Mouse (Mus musculus) hindbrain, embryonic 16.5 days (tissue): Measurements from ENCODE around the gene Pirt. TPM values are rescaled to one million over a fixed set of nuclear protein-coding genes. Genes with fewer than 3 reads are reported as not detected.

ENCODE experiments used
- ATAC-seq: fragments of 200-750 bp; cut with Nextera tagmentation; 2 replicates; pipeline ENCODE4 v1.8.0; 2017; ENCODE audit warnings: moderate TSS enrichment, moderate library complexity
- H3K27ac ChIP-seq: fragments of 300-500 bp; sonication (generic); 2 replicates; pipeline ENCODE4 v1.5.1; 2014; ENCODE audit warnings: low read depth, mild to moderate bottlenecking, control low read depth, low read length, moderate library complexity
- H3K27me3 ChIP-seq: fragments of 300-500 bp; sonication (generic); replicated peaks from 2 replicates; pipeline ENCODE4 v1.6.1; 2014; ENCODE audit warnings: low read length; ENCODE audit not compliant: control insufficient read depth, insufficient read depth
- H3K36me3 ChIP-seq: fragments of 300-500 bp; sonication (generic); 2 replicates; pipeline ENCODE4 v1.6.1; 2014; ENCODE audit warnings: mild to moderate bottlenecking, low read length, moderate library complexity, mixed read lengths; ENCODE audit not compliant: control insufficient read depth, insufficient read depth
- H3K4me1 ChIP-seq: fragments of 300-500 bp; sonication (generic); 2 replicates; pipeline ENCODE4 v1.6.1; 2014; ENCODE audit warnings: low read depth, low read length; ENCODE audit not compliant: control insufficient read depth, insufficient read depth
- H3K4me2 ChIP-seq: fragments of 300-500 bp; sonication (generic); 2 replicates; pipeline ENCODE4 v1.6.1; 2014; ENCODE audit warnings: mild to moderate bottlenecking, low read length, control low read depth, moderate library complexity
- H3K4me3 ChIP-seq: fragments of 300-500 bp; sonication (generic); 2 replicates; pipeline ENCODE4 v1.5.1; 2014; ENCODE audit warnings: mild to moderate bottlenecking, low read length, control low read depth, moderate library complexity
- H3K9ac ChIP-seq: fragments of 300-500 bp; sonication (generic); 2 replicates; pipeline ENCODE4 v1.6.1; 2014; ENCODE audit warnings: low read depth, mild to moderate bottlenecking, control low read depth, low read length, moderate library complexity
- H3K9me3 ChIP-seq: fragments of 300-500 bp; sonication (generic); 2 replicates; pipeline ENCODE4 v1.6.1; 2014; ENCODE audit warnings: mild to moderate bottlenecking, low read length, moderate library complexity; ENCODE audit not compliant: control insufficient read depth
- WGBS: fragments of 180-500 bp; shearing (Covaris S2); extraction: QIAGEN DNeasy Blood & Tissue Kit; methylation state at CpG from one replicate; pipeline ENCODE4 v1.1.7; 2014; 5-methylcytosine and 5-hydroxymethylcytosine counted together
- polyA plus RNA-seq: library from polyadenylated mRNA; unstranded; fragments of >200 nt; fragmentation: Nextera tagmentation; extraction: Ambion mirVana; gene quantifications from 2 replicates; pipeline ENCODE4 v1.2.1, GENCODE M21; 2015

The Pirt gene
- polyA plus RNA-seq, 1 experiment from 2014 or later = 3.0 TPM

- peaks cover 3% of the 10 kb centered on the region for H3K4me1 ChIP-seq
- H3K9ac ChIP-seq = peak overlapping the region; percentile 46; the same call in 1 of the 2 replicates
- 10% methylated on average over 21 of the region's 21 CpGs for WGBS
- no peaks in the 10 kb centered on the region for H3K27me3 ChIP-seq
- H3K9me3 ChIP-seq = no peaks in the 10 kb centered on the region
- peak overlapping the region; percentile 43 for H3K4me2 ChIP-seq
- peak overlapping the region; percentile 1; the same call in 1 of the 2 replicates for H3K4me3 ChIP-seq
- peak; percentile 78 for ATAC-seq
- H3K27ac ChIP-seq = no peak overlapping the region
- H3K36me3 ChIP-seq = no peaks in the 10 kb centered on the region
Observed at GRCm38 (mm10) chr11:66905617-66906384, 6.0 kb upstream of the Pirt start.

GRCm38 (mm10) chr11:66912531-66913458 lies 1.0 kb downstream of the Pirt start:
- WGBS = 57% methylated on average over 16 of the region's 17 CpGs
- Histone ChIP-seq H3K36me3 (no peaks in the 10 kb centered on the region), H3K4me2 (no peak overlapping the region), H3K9me3 (no peaks in the 10 kb centered on the region), H3K4me1 (no peaks in the 10 kb centered on the region), H3K27ac (no peak overlapping the region), H3K9ac (no peak overlapping the region), H3K4me3 (no peak overlapping the region), H3K27me3 (no peaks in the 10 kb centered on the region)
- no peak for ATAC-seq

- Histone ChIP-seq H3K36me3 (no peaks in the 10 kb centered on the region), H3K4me1 (no peaks in the 10 kb centered on the region), H3K4me2 (no peak overlapping the region), H3K27me3 (no peaks in the 10 kb centered on the region), H3K9me3 (no peaks in the 10 kb centered on the region), H3K9ac (no peak overlapping the region), H3K27ac (no peak overlapping the region), H3K4me3 (no peak overlapping the region)
- no peak for ATAC-seq
- 21% methylated on average over 3 of the region's 3 CpGs for WGBS
Observed at GRCm38 (mm10) chr11:66914249-66914648, 2.5 kb downstream of the Pirt start.

GRCm38 (mm10) chr11:66920012-66920411 lies 8.2 kb downstream of the Pirt start:
- ATAC-seq = no peak

GRCm38 (mm10) chr11:66924095-66924823 lies 12.5 kb downstream of the Pirt start:
- WGBS = 86% methylated on average over 11 of the region's 11 CpGs
- H3K27ac ChIP-seq = no peak overlapping the region
- H3K4me1 ChIP-seq = no peaks in the 10 kb centered on the region
- no peak overlapping the region for H3K4me3 ChIP-seq
- H3K9me3 ChIP-seq = no peaks in the 10 kb centered on the region
- ATAC-seq = no peak
- no peak overlapping the region for H3K4me2 ChIP-seq
- H3K36me3 ChIP-seq = no peaks in the 10 kb centered on the region
- H3K9ac ChIP-seq = no peak overlapping the region
- no peaks in the 10 kb centered on the region for H3K27me3 ChIP-seq

More at GRCm38 (mm10) chr11:66920012-66920411, 8.2 kb downstream of the Pirt start:
- Histone ChIP-seq H3K4me3 (no peak overlapping the region), H3K27me3 (no peaks in the 10 kb centered on the region), H3K4me1 (no peaks in the 10 kb centered on the region), H3K9ac (no peak overlapping the region), H3K27ac (no peak overlapping the region), H3K4me2 (no peak overlapping the region), H3K9me3 (no peaks in the 10 kb centered on the region), H3K36me3 (no peaks in the 10 kb centered on the region)
- 78% methylated on average over 2 of the region's 2 CpGs for WGBS

- Histone ChIP-seq H3K4me3 (no peak overlapping the region), H3K27ac (no peak overlapping the region), H3K4me1 (no peaks in the 10 kb centered on the region), H3K36me3 (no peaks in the 10 kb centered on the region), H3K9me3 (no peaks in the 10 kb centered on the region), H3K27me3 (no peaks in the 10 kb centered on the region), H3K4me2 (no peak overlapping the region), H3K9ac (no peak overlapping the region)
- no peak for ATAC-seq
- 42% methylated on average over 3 of the region's 3 CpGs for WGBS
Observed at GRCm38 (mm10) chr11:66928311-66928710, 16.5 kb downstream of the Pirt start.

GRCm38 (mm10) chr11:66932827-66933599 lies 21.2 kb downstream of the Pirt start:
- H3K36me3 ChIP-seq = no peaks in the 10 kb centered on the region
- no peaks in the 10 kb centered on the region for H3K27me3 ChIP-seq
- no peak overlapping the region for H3K4me2 ChIP-seq
- no peak for ATAC-seq
- no peak overlapping the region for H3K27ac ChIP-seq
- 65% methylated on average over 9 of the region's 9 CpGs for WGBS
- no peak overlapping the region for H3K9ac ChIP-seq
- H3K4me3 ChIP-seq = no peak overlapping the region
- no peaks in the 10 kb centered on the region for H3K9me3 ChIP-seq
- no peaks in the 10 kb centered on the region for H3K4me1 ChIP-seq

GRCm38 (mm10) chr11:66934428-66935173 lies 22.8 kb downstream of the Pirt start:
- no peak for ATAC-seq
- Histone ChIP-seq H3K4me1 (no peaks in the 10 kb centered on the region), H3K9ac (no peak overlapping the region), H3K27me3 (no peaks in the 10 kb centered on the region), H3K4me2 (no peak overlapping the region), H3K4me3 (no peak overlapping the region), H3K27ac (no peak overlapping the region), H3K9me3 (no peaks in the 10 kb centered on the region), H3K36me3 (no peaks in the 10 kb centered on the region)
- WGBS = 81% methylated on average over 7 of the region's 7 CpGs
